Comparison of ENCODE assay signal across 7 mouse cellular contexts in genomic region chr4:108878963-108879822, GRCm38 (mm10). TPM values are rescaled to one million over a fixed set of nuclear protein-coding genes. Genes with fewer than 3 reads are reported as not detected.
DNase-seq lines count a peak whose midpoint lies in the region; ATAC-seq and TF ChIP-seq lines count a peak whose summit lies in the region.

TSS of gene Rab3b (plus strand) at chr4:108879063.

- DNase-seq in adrenal gland, postnatal 4 days (ENCODE audit: low spot score in 2 of 2), result peak; percentile 15 to 19
- peak; percentile 90 for DNase-seq in embryo, embryonic 11 days
- peak; percentile 25 to 31 for DNase-seq in gastrocnemius, postnatal 4 days (ENCODE audit: low spot score in 2 of 2)
- DNase-seq in left cerebral cortex, postnatal 4 days, result peak; percentile 69
- DNase-seq in midbrain, embryonic 10.5 days (ENCODE audit: low spot score), result peak; percentile 73

- no peak for TF ChIP-seq CTCF in intestine, postnatal 0 days (IDR thresholded peaks at IDR 0.05; ENCODE audit: low read depth)
- TF ChIP-seq CTCF in small intestine, adult 2 months (IDR thresholded peaks at IDR 0.05; ENCODE audit: extremely low read depth, insufficient read length, insufficient replicate concordance, low read depth, low read length), result no peak

- H3K9ac ChIP-seq in intestine, postnatal 0 days (ENCODE audit: low read depth, low read length), result peak within 1 kb of the TSS; percentile 31

- H3K9me3 ChIP-seq in intestine, postnatal 0 days (ENCODE audit: control insufficient read depth), result no peaks in the 10 kb centered on the region
- H3K9me3 ChIP-seq in midbrain, embryonic 10.5 days (replicated peaks), result no peaks in the 10 kb centered on the region

- 0 out of 2 replicates have a peak, but pooled peaks cover 6% of the 10 kb centered on the region for H3K4me1 ChIP-seq in intestine, postnatal 0 days (replicated peaks; ENCODE audit: control insufficient read depth, insufficient read depth, low read length)
- H3K4me1 ChIP-seq in midbrain, embryonic 10.5 days, result peaks cover 17% of the 10 kb centered on the region
- H3K4me1 ChIP-seq in small intestine, adult 2 months (ENCODE audit: control insufficient read depth, insufficient read depth, insufficient read length, low read length), result peaks cover 6% of the 10 kb centered on the region

- TF ChIP-seq POLR2A in small intestine, adult 2 months (IDR thresholded peaks at IDR 0.05; ENCODE audit: low read depth, low read length), result no peak

- H3K4me3 ChIP-seq in intestine, postnatal 0 days (ENCODE audit: low read depth, low read length), result peak within 1 kb of the TSS; percentile 54
- H3K4me3 ChIP-seq in midbrain, embryonic 10.5 days, result peak within 1 kb of the TSS; percentile 80
- H3K4me3 ChIP-seq in small intestine, adult 2 months (ENCODE audit: low read depth, low read length), result peak within 1 kb of the TSS; percentile 67

- intact Hi-C loops in left cerebral cortex, postnatal 4 days (cut with DNase I), result loop anchor here (10.0 kb wide), 2 partner anchors 156 to 276 kb away; no protein-coding TSS in a partner anchor

- no peaks in the 10 kb centered on the region for H3K36me3 ChIP-seq in intestine, postnatal 0 days (ENCODE audit: control insufficient read depth, insufficient read depth)
- no peaks in the 10 kb centered on the region for H3K36me3 ChIP-seq in midbrain, embryonic 10.5 days
- H3K36me3 ChIP-seq in small intestine, adult 2 months (ENCODE audit: control insufficient read depth, insufficient read depth, low read length), result no peaks in the 10 kb centered on the region

- WGBS in intestine, postnatal 0 days, result under 1% methylated on average over 46 of the region's 46 CpGs
- under 1% methylated on average over 46 of the region's 46 CpGs for WGBS in midbrain, embryonic 10.5 days
- 2% methylated on average over 46 of the region's 46 CpGs for WGBS in small intestine, adult 2 months

- peaks cover 3% of the 10 kb centered on the region; the same call in 1 of the 2 replicates for H3K27me3 ChIP-seq in intestine, postnatal 0 days (replicated peaks; ENCODE audit: control insufficient read depth, insufficient read depth, low read length)
- H3K27me3 ChIP-seq in midbrain, embryonic 10.5 days (ENCODE audit: low read depth, poor library complexity, severe bottlenecking), result peaks cover 31% of the 10 kb centered on the region
- H3K27me3 ChIP-seq in small intestine, adult 2 months (ENCODE audit: control insufficient read depth, insufficient read depth, low read length), result peaks cover 9% of the 10 kb centered on the region

- ATAC-seq in intestine, postnatal 0 days, result peak; percentile 70

- H3K27ac ChIP-seq in intestine, postnatal 0 days (ENCODE audit: low read depth, low read length), result no peak within 1 kb of the TSS
- H3K27ac ChIP-seq in midbrain, embryonic 10.5 days (replicated peaks), result peak within 1 kb of the TSS; percentile 74
- H3K27ac ChIP-seq in small intestine, adult 2 months (ENCODE audit: insufficient read depth, low read depth, low read length), result no peak within 1 kb of the TSS

- H3K4me2 ChIP-seq in intestine, postnatal 0 days (replicated peaks; ENCODE audit: low read depth), result peak within 1 kb of the TSS; percentile 93

RNA-seq across cellular contexts. Expression of gene Rab3b, which starts in this region (rescaled TPM):
- 10 to 100 TPM; 71.4 to 76.1 TPM for total RNA-seq in adrenal gland, postnatal 4 days (2021)
- total RNA-seq in gastrocnemius, postnatal 4 days (2021), result 1 to 10 TPM in 1 of 2 experiments, under 1 TPM in 1; 0.98 to 1.0 TPM
- 12.0 and 12.7 TPM in 2 replicates for polyA plus RNA-seq in intestine, postnatal 0 days (2015; fragmentation: Nextera tagmentation; extraction: Ambion mirVana)
- total RNA-seq in left cerebral cortex, postnatal 4 days (2021), result 100 to 1,000 TPM; 133 to 134 TPM
- polyA plus RNA-seq in midbrain, embryonic 10.5 days (2016; fragmentation: Nextera tagmentation; extraction: Ambion mirVana), result 32.6 and 32.8 TPM in 2 replicates
- polyA plus RNA-seq in small intestine, adult 2 months (2012; rRNA removed), result 4.8 and 9.5 TPM in 2 replicates

Comparison
In these comparisons a context has a peak if more than half of its experiments do, and no peak if none do; other contexts are left out.
1. RNA of gene Rab3b (total RNA-seq): 133 to 134 TPM in left cerebral cortex, postnatal 4 days and 71.4 to 76.1 TPM in adrenal gland, postnatal 4 days; 0.98 to 1.0 TPM in gastrocnemius, postnatal 4 days; every median in the first group is over 10 times any median in the second.
2. DNase-seq: peak in every context shown above with its lines; median percentile 90 in embryo, embryonic 11 days; 73 in midbrain, embryonic 10.5 days; 69 in left cerebral cortex, postnatal 4 days; 28 in gastrocnemius, postnatal 4 days; 17 in adrenal gland, postnatal 4 days.
3. Peak in every context shown above with its lines, with median percentiles within 50 percentile points of each other: H3K4me3 ChIP-seq.